Mouse (Mus musculus) limb, embryonic 11.5 days (tissue): ENCODE measurements around the gene Gdf5. TPM values are rescaled to one million over a fixed set of nuclear protein-coding genes. Genes with fewer than 3 reads are reported as not detected.
"Not testable (repeated sequence)": the region's sequence is repeated elsewhere in the genome, so short reads cannot be mapped to it uniquely, and the experiment has no call there.

ENCODE experiments used
- ATAC-seq: fragments of 200-750 bp; cut with Nextera tagmentation; 2 replicates; pipeline ENCODE4 v1.8.0; 2017; ENCODE audit warnings: low read depth; ENCODE audit not compliant: insufficient number of reproducible peaks, low FRiP score, low TSS enrichment
- DNase-seq: peaks from one replicate; pipeline ENCODE4 v3.0.0-alpha.2; 2015; ENCODE audit warnings: low spot score
- H3K27ac ChIP-seq: fragments of 300-500 bp; sonication (generic); replicated peaks from 2 replicates; pipeline ENCODE4 v1.5.1; 2014; ENCODE audit warnings: low read depth, mild to moderate bottlenecking, low read length
- H3K27me3 ChIP-seq: fragments of 300-500 bp; sonication (generic); 2 replicates; pipeline ENCODE4 v1.6.1; 2014; ENCODE audit warnings: mild to moderate bottlenecking, low read length, mixed read lengths; ENCODE audit not compliant: control insufficient read depth, insufficient read depth
- H3K36me3 ChIP-seq: fragments of 300-500 bp; sonication (generic); 2 replicates; pipeline ENCODE4 v1.6.1; 2014; ENCODE audit warnings: mild to moderate bottlenecking, low read length, moderate library complexity, mixed read lengths; ENCODE audit not compliant: control insufficient read depth, insufficient read depth
- H3K4me1 ChIP-seq: fragments of 300-500 bp; sonication (generic); 2 replicates; pipeline ENCODE4 v1.6.1; 2014; ENCODE audit warnings: low read length, mixed read lengths; ENCODE audit not compliant: control insufficient read depth, insufficient read depth
- H3K4me2 ChIP-seq: fragments of 300-500 bp; sonication (generic); 2 replicates; pipeline ENCODE4 v1.6.1; 2014; ENCODE audit warnings: low read depth, mild to moderate bottlenecking, moderate library complexity; ENCODE audit not compliant: severe bottlenecking
- H3K4me3 ChIP-seq: fragments of 300-500 bp; sonication (generic); 2 replicates; pipeline ENCODE4 v1.5.1; 2014; ENCODE audit warnings: low read depth, low read length
- H3K9ac ChIP-seq: fragments of 300-500 bp; sonication (generic); 2 replicates; pipeline ENCODE4 v1.6.1; 2014; ENCODE audit warnings: mild to moderate bottlenecking, low read length
- H3K9me3 ChIP-seq: fragments of 300-500 bp; sonication (generic); 2 replicates; pipeline ENCODE4 v1.6.1; 2016; ENCODE audit warnings: low read length; ENCODE audit not compliant: control insufficient read depth
- WGBS: fragments of 180-500 bp; shearing (Covaris S2); extraction: QIAGEN DNeasy Blood & Tissue Kit; methylation state at CpG from one replicate; pipeline ENCODE4 v1.1.7; 2014; 5-methylcytosine and 5-hydroxymethylcytosine counted together
- polyA plus RNA-seq: library from polyadenylated mRNA; unstranded; fragments of >200 nt; fragmentation: Nextera tagmentation; extraction: Ambion mirVana; gene quantifications from 2 replicates; pipeline ENCODE4 v1.2.1, GENCODE M21; 2014

Gene Gdf5
- polyA plus RNA-seq, 1 experiment from 2014 or later: 23.3 TPM

- Histone ChIP-seq H3K27ac (peak within 1 kb of the TSS; percentile 49), H3K4me1 (peaks cover 3% of the 10 kb centered on the region), H3K9ac (peak within 1 kb of the TSS; percentile 50), H3K36me3 (no peaks in the 10 kb centered on the region), H3K9me3 (no peaks in the 10 kb centered on the region), H3K27me3 (no peaks in the 10 kb centered on the region), H3K4me2 (peak within 1 kb of the TSS; percentile 66), H3K4me3 (peak within 1 kb of the TSS; percentile 57)
- peak; percentile 88 for ATAC-seq
- under 1% methylated on average over 38 of the region's 38 CpGs for WGBS
- DNase-seq: peak; percentile 93
Measured at GRCm38 (mm10) chr2:155929531-155930442, 15.4 kb downstream of the Gdf5 start, which contains the start of gene Uqcc1. Uqcc1 (minus strand) TSS chr2:155930310.

GRCm38 (mm10) chr2:155928711-155929345 lies 16.3 kb downstream of the Gdf5 start:
- Histone ChIP-seq H3K9ac (no peak overlapping the region), H3K27me3 (no peaks in the 10 kb centered on the region), H3K9me3 (no peaks in the 10 kb centered on the region), H3K4me2 (peak overlapping the region; percentile 66), H3K4me1 (peaks cover 3% of the 10 kb centered on the region), H3K4me3 (peak overlapping the region; percentile 57), H3K36me3 (no peaks in the 10 kb centered on the region; the same call in 1 of the 2 replicates), H3K27ac (no peak overlapping the region)
- 66% methylated on average over 7 of the region's 7 CpGs for WGBS
- DNase-seq (peak; percentile 25), ATAC-seq (no peak)

- H3K36me3 ChIP-seq, H3K9me3 ChIP-seq, H3K27ac ChIP-seq, H3K4me1 ChIP-seq, H3K27me3 ChIP-seq, H3K4me2 ChIP-seq, ATAC-seq, DNase-seq, H3K9ac ChIP-seq, H3K4me3 ChIP-seq: not testable (repeated sequence)
- WGBS: 93% methylated on average over 6 of the region's 6 CpGs
Measured at GRCm38 (mm10) chr2:155925213-155925612, 20.0 kb downstream of the Gdf5 start.

- H3K4me2 ChIP-seq: no peak overlapping the region
- ATAC-seq: no peak
- H3K36me3 ChIP-seq: peaks cover 3% of the 10 kb centered on the region; the same call in 1 of the 2 replicates
- no peak overlapping the region for H3K9ac ChIP-seq
- H3K27ac ChIP-seq: no peak overlapping the region
- H3K9me3 ChIP-seq: no peaks in the 10 kb centered on the region
- WGBS: 97% methylated on average over 7 of the region's 7 CpGs
- no peak overlapping the region for H3K4me3 ChIP-seq
- no peak for DNase-seq
- no peaks in the 10 kb centered on the region for H3K27me3 ChIP-seq
- no peaks in the 10 kb centered on the region for H3K4me1 ChIP-seq
Measured at GRCm38 (mm10) chr2:155923143-155923542, 22.0 kb downstream of the Gdf5 start.

DNA sequence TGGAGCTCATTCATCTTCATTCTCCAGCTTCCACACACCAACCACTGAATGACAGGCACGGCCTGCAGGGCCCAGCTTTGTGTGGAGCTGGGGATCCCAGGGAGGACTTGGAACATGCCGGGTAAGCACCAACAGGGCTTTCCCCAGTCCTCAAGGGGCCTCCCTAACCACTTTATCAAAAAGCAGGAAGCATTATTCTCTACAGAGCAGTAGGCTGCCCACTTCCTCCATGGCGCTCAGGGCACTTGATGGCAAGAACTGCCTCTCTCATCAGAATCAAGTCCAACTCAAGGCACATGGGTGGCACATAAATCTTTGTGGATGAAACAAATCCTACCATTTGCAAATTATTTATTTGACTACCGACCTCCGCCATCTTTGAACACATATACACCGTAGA lies 30.5 kb downstream of the Gdf5 start:
- no peak overlapping the region for H3K4me2 ChIP-seq
- no peak for DNase-seq
- H3K9me3 ChIP-seq: no peaks in the 10 kb centered on the region
- WGBS: 92% methylated on average over 6 of the region's 6 CpGs
- no peaks in the 10 kb centered on the region for H3K4me1 ChIP-seq
- no peak overlapping the region for H3K9ac ChIP-seq
- H3K27ac ChIP-seq: no peak overlapping the region
- ATAC-seq: no peak
- H3K4me3 ChIP-seq: no peak overlapping the region
- H3K36me3 ChIP-seq: peaks cover 11% of the 10 kb centered on the region
- no peaks in the 10 kb centered on the region for H3K27me3 ChIP-seq

DNA sequence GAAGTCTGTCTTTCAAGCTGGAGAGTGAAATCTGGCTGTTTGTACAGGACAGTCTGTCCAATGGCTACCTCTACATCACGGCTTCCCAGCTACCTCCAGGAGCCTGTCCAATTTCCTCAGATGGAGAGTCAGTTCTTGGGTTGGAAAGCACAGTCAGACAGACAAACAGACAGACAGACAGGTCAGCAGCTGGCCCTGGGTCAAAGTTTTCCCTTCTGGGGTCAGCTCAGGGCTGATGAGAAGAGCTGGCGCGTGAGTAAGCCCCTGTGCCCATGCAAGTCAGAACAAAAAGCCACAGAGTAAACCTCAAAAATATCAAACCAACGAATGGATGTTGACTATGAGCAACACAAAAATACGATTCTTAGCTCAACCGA lies 41.5 kb downstream of the Gdf5 start:
- no peak overlapping the region for H3K27ac ChIP-seq
- ATAC-seq (no peak), DNase-seq (no peak)
- no peak overlapping the region for H3K4me2 ChIP-seq
- H3K27me3 ChIP-seq: no peaks in the 10 kb centered on the region
- H3K9me3 ChIP-seq: no peaks in the 10 kb centered on the region
- H3K4me3 ChIP-seq: no peak overlapping the region
- H3K9ac ChIP-seq: no peak overlapping the region
- H3K4me1 ChIP-seq: no peaks in the 10 kb centered on the region
- WGBS: 96% methylated on average over 6 of the region's 6 CpGs
- H3K36me3 ChIP-seq: no peaks in the 10 kb centered on the region; the same call in 1 of the 2 replicates

DNA sequence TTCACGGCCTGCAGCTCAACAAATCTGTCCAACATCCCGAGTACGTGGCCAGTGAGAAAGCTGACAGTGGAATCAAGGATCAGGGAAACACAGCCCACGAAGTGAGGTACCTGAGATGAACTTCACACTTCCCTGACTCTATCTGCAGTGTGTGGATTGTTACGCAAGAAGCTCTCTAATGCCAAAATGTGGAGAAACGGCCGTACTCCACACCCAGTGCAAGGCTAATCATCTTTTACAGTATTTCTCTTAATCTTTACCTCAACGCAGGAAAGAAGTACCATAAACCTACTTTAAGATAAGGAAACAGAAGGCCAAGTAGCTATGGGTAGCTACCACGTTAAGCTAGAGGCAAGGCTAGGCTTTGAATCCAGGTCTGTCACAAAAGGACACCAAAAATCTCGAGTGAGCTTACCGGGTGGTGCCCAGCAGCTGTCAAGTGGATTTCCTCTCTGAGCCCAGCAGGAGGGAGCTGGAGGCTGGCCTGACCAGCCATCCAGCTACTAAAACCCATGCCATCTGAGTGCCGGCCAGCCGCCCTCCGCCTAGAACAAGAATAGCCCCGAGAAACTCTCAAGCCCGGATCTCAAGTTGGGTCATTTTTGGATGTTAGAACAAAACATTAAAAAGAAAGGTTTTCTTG lies 42.1 kb downstream of the Gdf5 start:
- no peaks in the 10 kb centered on the region for H3K27me3 ChIP-seq
- H3K9me3 ChIP-seq: no peaks in the 10 kb centered on the region
- no peak for ATAC-seq
- no peaks in the 10 kb centered on the region; the same call in 1 of the 2 replicates for H3K36me3 ChIP-seq
- no peak overlapping the region for H3K4me3 ChIP-seq
- no peaks in the 10 kb centered on the region for H3K4me1 ChIP-seq
- H3K4me2 ChIP-seq: no peak overlapping the region
- no peak for DNase-seq
- H3K27ac ChIP-seq: no peak overlapping the region
- no peak overlapping the region for H3K9ac ChIP-seq
- 83% methylated on average over 16 of the region's 16 CpGs for WGBS

DNA sequence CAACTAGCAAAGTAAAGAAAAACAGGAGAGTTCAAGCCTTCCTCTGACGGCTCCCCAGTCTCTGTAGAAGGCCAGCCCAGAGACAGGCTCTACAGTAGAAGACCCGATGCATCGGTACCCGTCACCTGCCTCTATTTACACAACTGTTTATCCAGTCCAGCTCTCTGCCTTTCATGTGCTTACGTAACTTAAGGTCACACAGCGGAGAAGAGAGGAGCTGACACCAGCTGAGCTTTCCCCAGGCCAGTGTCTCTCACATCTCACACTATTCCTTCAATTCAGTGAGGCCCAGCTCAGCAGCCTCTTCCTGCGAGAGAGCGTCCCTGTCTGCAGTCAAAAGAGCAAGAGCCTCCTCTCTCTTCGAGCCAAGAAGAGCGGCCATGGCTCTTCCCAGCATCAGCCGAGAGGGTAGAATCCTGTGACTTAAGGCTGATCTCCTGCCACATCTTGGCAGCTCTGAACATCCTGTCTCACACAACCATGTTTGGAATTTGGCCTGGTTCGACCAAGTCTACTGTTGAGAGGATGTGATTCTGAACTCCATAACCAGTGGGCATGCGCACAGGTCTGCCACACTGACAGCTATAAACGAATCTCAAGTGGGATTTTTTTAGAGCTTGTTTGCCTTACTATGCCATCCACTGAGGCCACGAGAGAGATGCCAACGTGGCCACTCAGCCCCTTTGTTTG lies 50.0 kb downstream of the Gdf5 start:
- H3K4me2 ChIP-seq: no peak overlapping the region
- H3K4me1 ChIP-seq: no peaks in the 10 kb centered on the region
- no peaks in the 10 kb centered on the region for H3K9me3 ChIP-seq
- no peak overlapping the region for H3K9ac ChIP-seq
- no peaks in the 10 kb centered on the region for H3K27me3 ChIP-seq
- DNase-seq (no peak), ATAC-seq (no peak)
- H3K27ac ChIP-seq: no peak overlapping the region
- peaks cover 2% of the 10 kb centered on the region; the same call in 1 of the 2 replicates for H3K36me3 ChIP-seq
- no peak overlapping the region for H3K4me3 ChIP-seq
- 93% methylated on average over 16 of the region's 16 CpGs for WGBS
